Mouse (Mus musculus) midbrain, embryonic 13.5 days (tissue): ENCODE measurements around the gene Larp6. TPM values are rescaled to one million over a fixed set of nuclear protein-coding genes. Genes with fewer than 3 reads are reported as not detected.

Experiments
- ATAC-seq: fragments of 200-750 bp; cut with Nextera tagmentation; 2 replicates; pipeline ENCODE4 v1.8.0; 2017; ENCODE audit warnings: mild to moderate bottlenecking, moderate TSS enrichment, moderate library complexity
- H3K27ac ChIP-seq: fragments of 300-500 bp; sonication (generic); 2 replicates; pipeline ENCODE4 v1.5.1; 2015; ENCODE audit warnings: inconsistent platforms, mild to moderate bottlenecking, moderate library complexity
- H3K27me3 ChIP-seq: fragments of 300-500 bp; sonication (generic); 2 replicates; pipeline ENCODE4 v1.6.1; 2015; ENCODE audit warnings: mild to moderate bottlenecking, inconsistent platforms
- H3K36me3 ChIP-seq: fragments of 300-500 bp; sonication (generic); 2 replicates; pipeline ENCODE4 v1.6.1; 2015; ENCODE audit warnings: mild to moderate bottlenecking, inconsistent platforms
- H3K4me1 ChIP-seq: fragments of 300-500 bp; sonication (generic); replicated peaks from 2 replicates; pipeline ENCODE4 v1.6.1; 2015; ENCODE audit warnings: inconsistent platforms
- H3K4me2 ChIP-seq: fragments of 300-500 bp; sonication (generic); replicated peaks from 2 replicates; pipeline ENCODE4 v1.6.1; 2015; ENCODE audit warnings: moderate library complexity, mild to moderate bottlenecking, inconsistent platforms
- H3K4me3 ChIP-seq: fragments of 300-500 bp; sonication (generic); replicated peaks from 2 replicates; pipeline ENCODE4 v1.5.1; 2015; ENCODE audit warnings: mild to moderate bottlenecking, inconsistent platforms
- H3K9ac ChIP-seq: fragments of 300-500 bp; sonication (generic); replicated peaks from 2 replicates; pipeline ENCODE4 v1.6.1; 2015; ENCODE audit warnings: mild to moderate bottlenecking, inconsistent platforms
- H3K9me3 ChIP-seq: fragments of 300-500 bp; sonication (generic); 2 replicates; pipeline ENCODE4 v1.6.1; 2016; ENCODE audit warnings: mild to moderate bottlenecking, inconsistent platforms
- WGBS: fragments of 180-500 bp; shearing (Covaris S2); methylation state at CpG from one replicate; pipeline ENCODE4 v1.1.7; 2015; 5-methylcytosine and 5-hydroxymethylcytosine counted together
- polyA plus RNA-seq: library from polyadenylated mRNA; unstranded; fragments of >200 nt; fragmentation: Nextera tagmentation; extraction: Ambion mirVana; gene quantifications from 2 replicates; pipeline ENCODE4 v1.2.1, GENCODE M21; 2015

Gene Larp6
- polyA plus RNA-seq, 1 experiment from 2014 or later, result 7.7 TPM

DNA sequence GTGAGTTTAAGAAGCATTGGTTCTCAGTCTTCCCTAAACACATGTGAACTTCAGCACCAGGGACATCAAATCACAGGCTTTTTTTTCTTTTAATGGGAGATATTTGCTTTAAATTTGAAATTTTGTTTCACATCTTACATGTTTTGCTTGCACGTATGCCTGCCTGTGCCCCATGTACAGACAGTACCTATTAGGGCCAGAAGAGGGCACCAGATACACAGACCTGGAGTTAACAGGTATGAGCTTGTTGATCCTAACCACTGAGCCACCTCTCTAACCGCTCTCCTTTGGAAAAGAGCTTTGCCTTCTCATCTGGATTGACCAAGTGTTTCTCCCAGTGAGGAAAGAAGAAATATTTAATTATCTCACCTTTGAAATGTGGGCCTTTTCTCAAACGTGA is 5.5 kb downstream of the Larp6 start:
- no peak overlapping the region for H3K27ac ChIP-seq
- no peak overlapping the region for H3K4me3 ChIP-seq
- no peak overlapping the region for H3K9ac ChIP-seq
- H3K36me3 ChIP-seq, result no peaks in the 10 kb centered on the region
- no peaks in the 10 kb centered on the region for H3K9me3 ChIP-seq
- H3K27me3 ChIP-seq, result 0 out of 2 replicates have a peak, but pooled peaks cover 3% of the 10 kb centered on the region
- 60% methylated on average over 3 of the region's 3 CpGs for WGBS
- no peak overlapping the region for H3K4me2 ChIP-seq
- ATAC-seq, result no peak
- H3K4me1 ChIP-seq, result peaks cover 19% of the 10 kb centered on the region

DNA sequence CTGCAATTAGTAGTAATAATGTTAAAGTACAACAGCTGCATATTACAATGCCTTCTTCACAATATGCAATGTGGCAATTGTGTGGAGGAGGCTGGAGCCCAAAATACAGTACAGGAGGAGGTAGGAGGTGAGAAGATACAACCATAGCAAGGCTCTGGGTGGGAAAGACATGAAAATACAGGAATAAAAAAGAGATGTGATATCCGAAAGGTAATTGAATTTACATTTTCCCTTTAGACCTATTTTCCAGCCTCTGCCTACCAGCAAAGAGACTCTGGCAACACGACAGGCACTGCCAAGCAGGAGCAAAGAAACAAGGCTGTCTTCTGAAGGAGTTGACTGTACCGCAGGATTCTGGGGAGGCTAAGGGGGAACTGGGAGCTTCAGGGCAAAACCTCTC is 6.9 kb downstream of the Larp6 start:
- H3K27me3 ChIP-seq, result no peaks in the 10 kb centered on the region
- H3K9ac ChIP-seq, result no peak overlapping the region
- no peak for ATAC-seq
- H3K4me2 ChIP-seq, result no peak overlapping the region
- WGBS, result 87% methylated on average over 3 of the region's 3 CpGs
- peaks cover 3% of the 10 kb centered on the region; the same call in 1 of the 2 replicates for H3K36me3 ChIP-seq
- H3K4me1 ChIP-seq, result peaks cover 7% of the 10 kb centered on the region; the same call in 1 of the 2 replicates
- H3K9me3 ChIP-seq, result no peaks in the 10 kb centered on the region
- H3K27ac ChIP-seq, result no peak overlapping the region
- no peak overlapping the region for H3K4me3 ChIP-seq

DNA sequence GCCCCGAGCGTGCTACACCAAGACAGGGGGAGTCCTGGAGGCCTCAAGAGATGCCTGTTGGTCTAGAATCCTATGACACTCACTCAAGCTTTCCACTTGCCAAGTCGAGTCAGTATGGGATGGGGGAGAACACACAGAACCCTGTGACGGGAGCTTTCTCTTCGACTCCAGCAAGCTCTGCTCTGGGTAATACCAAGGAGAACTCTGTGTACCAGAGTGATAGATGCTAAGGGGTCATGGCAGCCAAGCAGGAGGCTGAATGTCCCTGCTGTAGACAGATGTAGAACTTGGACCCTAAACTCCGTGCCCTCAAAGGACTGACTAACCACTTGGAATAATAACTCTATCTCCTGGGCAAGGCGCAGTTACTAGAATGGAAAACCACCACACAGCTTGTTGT is 12.2 kb downstream of the Larp6 start:
- 92% methylated on average over 7 of the region's 7 CpGs for WGBS
- no peak for ATAC-seq

DNA sequence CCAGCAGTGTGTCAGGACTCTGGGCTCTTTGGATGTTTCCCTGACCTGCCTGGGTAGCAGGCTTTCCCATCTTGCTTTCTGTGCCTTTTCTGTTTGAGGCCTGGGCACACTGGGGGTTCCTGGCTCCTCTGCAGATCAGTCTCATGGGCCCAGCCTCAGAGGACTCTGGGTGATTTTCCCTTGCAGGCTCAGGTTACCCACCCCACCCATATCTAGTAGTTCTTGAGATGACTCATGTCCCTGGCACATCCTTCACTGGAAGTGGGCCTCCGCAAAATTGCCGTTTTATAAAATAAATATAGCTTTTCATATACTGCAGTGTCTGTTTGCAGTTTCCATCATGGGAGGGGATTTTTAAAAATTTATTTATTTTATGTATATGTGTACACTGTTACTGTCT is 21.5 kb downstream of the Larp6 start:
- Histone ChIP-seq H3K9ac (no peak overlapping the region), H3K4me1 (no peaks in the 10 kb centered on the region), H3K9me3 (peaks cover 9% of the 10 kb centered on the region; the same call in 1 of the 2 replicates), H3K36me3 (peaks cover 13% of the 10 kb centered on the region), H3K4me2 (no peak overlapping the region), H3K27me3 (no peaks in the 10 kb centered on the region), H3K4me3 (no peak overlapping the region), H3K27ac (no peak overlapping the region)
- 100% methylated on average over 2 of the region's 2 CpGs for whole genome bisulfite sequencing
- no peak for ATAC-seq

More for the DNA sequence above, 12.2 kb downstream of the Larp6 start:
- Histone ChIP-seq H3K4me2 (no peak overlapping the region), H3K9ac (no peak overlapping the region), H3K27ac (no peak overlapping the region), H3K27me3 (no peaks in the 10 kb centered on the region), H3K9me3 (peaks cover 3% of the 10 kb centered on the region; the same call in 1 of the 2 replicates), H3K4me3 (no peak overlapping the region), H3K36me3 (peaks cover 11% of the 10 kb centered on the region), H3K4me1 (no peaks in the 10 kb centered on the region)

DNA sequence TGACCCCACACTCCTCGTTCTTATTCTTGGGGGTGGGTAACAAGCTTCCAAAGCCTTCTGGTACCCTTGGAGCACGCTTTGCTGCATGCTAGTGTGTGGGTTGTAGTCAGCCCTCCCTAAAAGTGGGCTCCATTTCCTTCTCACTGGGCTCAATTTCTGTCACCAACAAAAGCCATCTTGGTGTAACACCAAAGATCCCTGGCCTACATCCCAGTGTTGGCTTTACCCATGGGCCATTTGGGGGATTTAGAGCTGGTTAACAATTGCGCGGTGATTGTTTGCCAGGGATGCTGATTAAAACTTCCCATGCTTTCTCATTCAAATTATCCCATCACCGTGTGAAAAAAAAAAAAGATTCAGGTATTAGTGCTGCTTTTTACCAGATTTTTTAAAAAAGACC is 26.3 kb downstream of the Larp6 start:
- WGBS, result 88% methylated on average over 5 of the region's 5 CpGs

DNA sequence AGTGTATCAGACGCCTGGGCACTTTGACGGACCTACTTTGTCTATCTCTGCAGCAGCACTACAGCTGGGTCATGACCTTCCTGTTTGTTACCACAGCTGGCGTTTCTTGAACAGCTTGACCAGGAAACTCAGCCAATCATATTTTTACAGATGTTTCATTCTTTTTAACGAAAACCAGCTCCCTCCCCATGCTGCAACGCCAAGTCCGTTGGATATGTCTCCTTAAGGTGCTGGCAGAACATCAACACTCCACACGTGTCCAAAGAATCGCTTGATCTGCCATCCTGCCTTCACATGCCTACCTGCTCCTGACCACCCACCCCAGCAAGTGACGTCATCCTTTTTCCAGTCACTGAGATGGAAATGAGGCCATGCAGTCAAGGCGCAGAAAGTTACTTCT is 28.6 kb downstream of the Larp6 start:
- ATAC-seq, result no peak
- peaks cover 9% of the 10 kb centered on the region; the same call in 1 of the 2 replicates for H3K9me3 ChIP-seq
- H3K9ac ChIP-seq, result no peak overlapping the region
- H3K4me1 ChIP-seq, result no peaks in the 10 kb centered on the region
- no peaks in the 10 kb centered on the region for H3K27me3 ChIP-seq
- WGBS, result 86% methylated on average over 10 of the region's 10 CpGs
- no peak overlapping the region for H3K27ac ChIP-seq
- no peak overlapping the region for H3K4me2 ChIP-seq
- H3K36me3 ChIP-seq, result peaks cover 13% of the 10 kb centered on the region
- no peak overlapping the region for H3K4me3 ChIP-seq

More for the DNA sequence above, 26.3 kb downstream of the Larp6 start:
- no peak for ATAC-seq
- Histone ChIP-seq H3K4me3 (no peak overlapping the region), H3K4me1 (no peaks in the 10 kb centered on the region), H3K4me2 (no peak overlapping the region), H3K36me3 (peaks cover 13% of the 10 kb centered on the region), H3K27ac (no peak overlapping the region), H3K9ac (no peak overlapping the region), H3K27me3 (no peaks in the 10 kb centered on the region), H3K9me3 (peaks cover 9% of the 10 kb centered on the region; the same call in 1 of the 2 replicates)

DNA sequence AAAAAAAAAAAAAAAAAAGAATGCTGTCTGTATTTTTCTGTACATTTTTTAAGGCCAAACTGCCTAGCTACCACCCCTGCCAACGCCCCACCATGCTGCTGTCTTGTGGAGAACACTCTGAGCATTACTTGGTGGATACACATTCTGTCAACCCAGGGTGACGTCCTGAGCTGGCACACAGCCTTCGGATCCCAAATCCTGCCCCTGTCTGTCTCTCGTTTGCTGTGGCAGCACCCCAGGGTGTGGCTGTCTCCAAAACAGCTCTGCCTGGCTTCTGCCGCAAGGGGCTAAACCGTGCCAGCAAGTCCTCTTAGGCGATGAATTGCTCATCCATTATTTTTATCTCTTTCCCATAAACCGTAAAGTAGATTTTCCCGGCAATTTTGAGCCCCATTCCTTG is 29.7 kb downstream of the Larp6 start:
- Histone ChIP-seq H3K4me3 (no peak overlapping the region), H3K9ac (no peak overlapping the region), H3K9me3 (peaks cover 4% of the 10 kb centered on the region; the same call in 1 of the 2 replicates), H3K4me1 (no peaks in the 10 kb centered on the region), H3K4me2 (no peak overlapping the region), H3K27me3 (no peaks in the 10 kb centered on the region), H3K36me3 (peaks cover 6% of the 10 kb centered on the region), H3K27ac (no peak overlapping the region)
- WGBS, result 82% methylated on average over 9 of the region's 9 CpGs
- no peak for ATAC-seq

DNA sequence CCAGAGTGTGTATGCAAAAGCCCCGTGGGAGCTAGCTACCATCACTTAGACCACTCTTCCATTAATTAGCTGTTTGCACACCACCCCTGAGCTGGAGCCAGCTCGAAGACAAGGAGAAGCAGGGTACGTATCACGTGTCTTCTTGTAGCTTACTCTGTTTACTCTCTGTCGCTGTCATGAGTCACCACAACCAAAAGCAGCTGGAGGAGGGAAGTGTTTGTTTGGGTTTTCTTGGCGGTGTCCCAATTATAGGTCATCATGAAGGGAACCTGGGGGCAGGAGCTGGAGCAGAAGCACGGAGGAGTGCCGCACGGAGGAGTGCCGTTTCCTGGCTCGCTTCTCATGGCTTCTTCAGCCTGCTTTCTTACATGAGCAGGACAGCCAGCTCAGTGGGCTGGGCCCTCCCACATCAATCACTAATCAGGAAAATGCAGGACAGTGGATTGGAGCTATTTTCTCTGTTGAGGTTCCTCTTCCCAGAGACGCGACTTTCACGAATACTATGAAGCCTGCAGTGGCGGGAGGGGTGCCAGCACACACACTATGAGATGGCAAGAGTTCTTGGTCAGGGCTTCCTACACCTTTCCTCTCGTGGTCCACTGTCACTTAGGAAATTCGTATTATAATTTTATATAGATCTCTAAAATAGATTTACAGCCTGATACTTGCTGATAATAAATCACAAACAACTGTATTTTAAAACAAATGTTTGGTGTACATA is 30.6 kb downstream of the Larp6 start:
- Histone ChIP-seq H3K4me3 (no peak overlapping the region), H3K9me3 (no peaks in the 10 kb centered on the region), H3K27ac (no peak overlapping the region), H3K4me2 (no peak overlapping the region), H3K9ac (no peak overlapping the region), H3K27me3 (no peaks in the 10 kb centered on the region), H3K36me3 (no peaks in the 10 kb centered on the region), H3K4me1 (no peaks in the 10 kb centered on the region)
- ATAC-seq, result no peak
- WGBS, result 73% methylated on average over 17 of the region's 17 CpGs

DNA sequence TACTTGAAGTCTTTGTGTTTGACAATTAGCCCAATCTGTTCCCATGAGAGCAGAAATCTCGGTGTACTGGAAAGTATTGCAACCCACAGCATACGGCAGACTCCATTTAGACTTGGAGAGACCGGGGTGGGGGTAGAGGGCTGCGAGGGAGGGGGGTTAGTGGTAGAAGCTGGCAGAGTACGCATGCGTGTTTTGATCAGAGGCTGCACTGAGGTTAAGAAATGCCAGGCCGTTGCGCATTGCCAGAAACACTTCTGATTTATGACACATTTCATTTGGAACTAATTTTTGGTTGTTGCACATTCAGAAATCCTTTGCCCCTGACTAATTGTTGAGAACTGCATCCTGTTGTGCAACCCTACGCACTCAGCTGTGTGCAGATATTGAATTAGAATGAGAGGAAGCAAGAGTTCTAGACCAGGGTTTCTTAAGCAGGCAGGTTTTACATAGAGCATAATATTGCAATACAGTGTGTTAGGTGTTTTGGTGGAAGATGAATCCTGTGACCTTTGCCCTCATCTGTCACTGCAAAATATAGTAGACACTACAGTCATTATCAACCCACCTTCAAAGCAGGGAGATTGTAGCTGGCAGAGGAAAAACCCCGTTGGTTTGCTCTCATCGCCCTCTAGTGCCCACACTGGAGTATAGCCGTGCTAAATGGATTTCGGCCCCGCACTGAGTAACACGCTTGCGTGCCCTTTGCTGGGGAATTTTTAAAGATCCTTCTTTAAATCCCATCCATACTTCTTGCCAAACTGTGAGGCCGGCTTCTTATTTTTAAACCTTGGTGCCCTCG is 31.6 kb downstream of the Larp6 start:
- Histone ChIP-seq H3K4me3 (no peak overlapping the region), H3K9me3 (peaks cover 2% of the 10 kb centered on the region; the same call in 1 of the 2 replicates), H3K4me1 (no peaks in the 10 kb centered on the region), H3K9ac (no peak overlapping the region), H3K27me3 (no peaks in the 10 kb centered on the region), H3K4me2 (no peak overlapping the region), H3K36me3 (no peaks in the 10 kb centered on the region), H3K27ac (no peak overlapping the region)
- 49% methylated on average over 18 of the region's 18 CpGs for WGBS
- ATAC-seq, result 0 out of 2 replicates have a peak, but pooled peaks have one; percentile 20

DNA sequence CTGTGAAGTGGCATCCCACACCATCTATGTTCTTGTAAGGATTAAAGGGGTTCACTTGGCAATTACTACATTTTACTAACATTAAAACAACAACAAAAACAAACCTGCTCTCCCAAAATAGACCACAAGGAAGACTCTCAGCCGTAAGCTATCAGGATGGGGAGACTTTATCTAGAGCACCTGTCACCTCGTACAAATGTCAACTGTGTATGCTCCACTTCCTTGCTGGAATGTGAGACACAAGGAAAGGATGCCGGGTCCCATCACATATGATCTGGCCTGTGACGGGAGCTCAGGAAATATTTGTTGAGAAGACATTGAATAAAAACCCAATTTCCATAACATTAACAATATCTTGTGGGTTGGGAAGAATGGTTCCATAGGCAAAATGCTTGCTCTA is 32.2 kb downstream of the Larp6 start:
- H3K4me2 ChIP-seq, result no peak overlapping the region
- H3K4me1 ChIP-seq, result no peaks in the 10 kb centered on the region
- H3K36me3 ChIP-seq, result no peaks in the 10 kb centered on the region
- H3K9ac ChIP-seq, result no peak overlapping the region
- no peak overlapping the region for H3K27ac ChIP-seq
- H3K4me3 ChIP-seq, result no peak overlapping the region
- peaks cover 2% of the 10 kb centered on the region; the same call in 1 of the 2 replicates for H3K9me3 ChIP-seq
- ATAC-seq, result no peak
- H3K27me3 ChIP-seq, result no peaks in the 10 kb centered on the region
- 55% methylated on average over 4 of the region's 4 CpGs for WGBS

DNA sequence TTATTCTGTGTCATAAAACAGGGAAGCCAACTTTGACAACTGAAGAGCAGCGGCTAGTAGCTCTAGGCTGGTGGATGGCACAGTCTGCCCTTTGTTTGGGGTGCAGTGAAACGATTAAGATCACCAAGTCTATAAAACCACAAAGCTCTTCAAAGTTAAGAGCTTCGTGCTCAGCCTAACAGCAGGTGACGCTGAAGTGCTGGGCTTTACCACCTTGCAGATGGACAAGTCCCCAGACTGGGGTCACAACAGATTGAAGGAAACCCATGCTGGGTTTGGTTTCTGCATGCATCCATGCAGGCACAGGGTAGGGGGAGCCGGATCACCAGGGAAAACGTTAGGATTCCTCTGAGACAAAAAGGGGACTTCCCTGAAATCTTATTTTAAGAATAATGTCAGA is 33.8 kb downstream of the Larp6 start:
- Histone ChIP-seq H3K4me1 (no peaks in the 10 kb centered on the region), H3K27me3 (no peaks in the 10 kb centered on the region), H3K27ac (no peak overlapping the region), H3K36me3 (no peaks in the 10 kb centered on the region), H3K9me3 (peaks cover 2% of the 10 kb centered on the region; the same call in 1 of the 2 replicates), H3K9ac (no peak overlapping the region), H3K4me3 (no peak overlapping the region), H3K4me2 (no peak overlapping the region)
- ATAC-seq, result no peak
- WGBS, result 60% methylated on average over 6 of the region's 6 CpGs

DNA sequence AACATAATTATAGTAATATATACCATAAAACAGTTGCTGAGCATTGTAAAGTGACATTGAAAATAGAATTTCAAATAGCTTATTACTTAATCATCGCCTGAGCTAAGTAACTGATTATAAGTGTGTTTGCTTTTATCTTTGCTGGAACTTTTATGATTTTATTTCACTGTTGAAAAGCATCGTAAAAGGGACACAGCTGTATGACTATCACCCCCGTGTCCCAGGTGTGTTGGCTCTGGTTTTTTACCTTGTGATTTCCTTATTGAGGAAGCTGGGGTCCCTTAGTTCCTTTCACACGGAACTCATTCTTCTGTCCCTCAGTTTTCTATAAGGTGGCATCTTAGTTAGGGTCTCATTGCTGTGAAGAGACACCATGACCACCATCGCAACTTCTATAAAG is 34.9 kb downstream of the Larp6 start:
- Histone ChIP-seq H3K4me1 (no peaks in the 10 kb centered on the region), H3K27me3 (no peaks in the 10 kb centered on the region), H3K36me3 (no peaks in the 10 kb centered on the region), H3K4me3 (no peak overlapping the region), H3K9me3 (peaks cover 2% of the 10 kb centered on the region; the same call in 1 of the 2 replicates), H3K27ac (no peak overlapping the region), H3K9ac (no peak overlapping the region), H3K4me2 (no peak overlapping the region)
- 89% methylated on average over 5 of the region's 5 CpGs for WGBS
- ATAC-seq, result no peak
